Mouse (Mus musculus): Measurements from ENCODE around the gene Ctdnep1.

DNA sequence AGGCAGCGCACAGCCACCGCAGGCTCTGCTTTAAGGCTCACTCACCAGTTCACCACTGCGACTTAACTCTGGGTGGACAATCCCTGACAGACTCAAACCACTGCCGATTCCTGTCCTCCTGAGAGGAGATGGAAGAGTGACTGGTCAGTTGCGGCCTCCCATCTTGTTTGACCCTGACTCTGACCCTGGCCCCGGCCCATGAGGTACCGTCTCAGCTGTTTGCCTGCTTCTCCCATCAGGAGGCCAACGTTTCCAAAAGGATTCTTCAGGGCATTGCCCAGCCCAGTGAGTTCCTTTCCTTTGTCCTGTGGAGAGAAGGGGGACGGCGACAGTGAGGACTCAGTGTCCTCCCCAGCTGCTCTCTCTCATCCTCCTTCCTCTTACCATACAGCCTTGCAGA lies 30.0 kb downstream of the Ctdnep1 start:
- no peak for TF ChIP-seq CTCF (IDR thresholded peaks at IDR 0.05; ENCODE audit: low read depth, low read length)
- no peak for TF ChIP-seq POLR2A (IDR thresholded peaks at IDR 0.05; ENCODE audit: borderline replicate concordance, low read depth, low read length)
